Mouse (Mus musculus) liver, adult 2 months (tissue): ENCODE data around the gene Cphx2.
"Not testable (repeated sequence)": the region's sequence is repeated elsewhere in the genome, so short reads cannot be mapped to it uniquely, and the experiment has no call there.

Source experiments
- CTCF ChIP-seq: fragments of 200-500 bp; IDR thresholded peaks from 2 replicates; pipeline ENCODE4 v1.5.1; 2011; ENCODE audit warnings: low read depth, low read length, control low read depth
- POLR2A ChIP-seq: fragments of 200-500 bp; IDR thresholded peaks from 2 replicates; pipeline ENCODE4 v1.6.1; 2011; ENCODE audit warnings: low read length, control low read depth; ENCODE audit not compliant: insufficient read depth; ENCODE audit errors: extremely low read depth

- TF ChIP-seq POLR2A, CTCF: not testable (repeated sequence)
Observed at GRCm38 (mm10) chr14:26034364-26034763, 47.0 kb upstream of the Cphx2 start.
